Mouse (Mus musculus): ENCODE measurements around the gene Emp3.

DNA sequence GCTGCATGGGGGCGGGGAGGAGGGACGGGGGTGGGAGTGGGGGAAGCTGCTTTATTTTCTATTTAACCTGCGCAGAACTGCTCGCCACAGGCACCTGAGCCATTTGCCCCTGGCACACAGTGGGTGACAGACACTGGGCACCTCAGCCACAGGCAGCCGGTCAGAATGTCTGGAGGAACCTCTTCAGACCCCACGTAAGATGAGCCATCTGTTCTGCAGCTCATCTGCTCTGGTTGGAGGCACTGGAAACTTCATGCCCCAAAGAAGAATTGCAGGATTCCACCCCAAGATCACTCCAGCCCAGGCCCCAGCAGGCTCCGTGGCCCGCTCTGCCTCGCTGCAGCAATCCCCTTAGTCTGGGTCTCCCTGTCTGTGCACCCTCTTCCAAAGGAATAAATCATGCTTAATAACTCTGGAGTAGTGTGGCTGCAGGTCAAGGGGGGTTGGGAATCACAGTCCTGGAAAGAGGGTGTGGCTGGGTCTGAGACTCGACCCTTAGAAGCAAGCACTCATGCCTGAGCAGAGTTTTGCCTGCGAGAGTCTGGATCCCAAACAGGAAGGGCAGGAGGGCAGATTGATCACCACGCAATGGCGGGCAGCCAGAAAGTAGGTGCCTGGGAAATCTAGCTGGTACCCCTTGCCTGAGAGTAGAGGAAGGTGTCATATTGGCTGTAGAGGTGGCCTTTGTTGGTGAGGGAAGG is 4.0 kb downstream of the Emp3 start:
- no peak for TF ChIP-seq CTCF (IDR thresholded peaks at IDR 0.05; ENCODE audit: borderline replicate concordance, insufficient read depth, low read length)
- no peak for TF ChIP-seq POLR2A (IDR thresholded peaks at IDR 0.05; ENCODE audit: low read depth, low read length)

Measured in embryonic fibroblast, embryonic 13.5 days (primary cell).